Mouse (Mus musculus) hindbrain, postnatal 0 days (tissue): Measurements from ENCODE around the gene Slc7a14. TPM values are rescaled to one million over a fixed set of nuclear protein-coding genes. Genes with fewer than 3 reads are reported as not detected.
A peak's percentile ranks its signal among the peaks of the same experiment; 100 is the strongest.

Experiments used
- ATAC-seq: fragments of 200-750 bp; cut with Nextera tagmentation; 2 replicates; pipeline ENCODE4 v1.8.0; 2017; ENCODE audit warnings: mild to moderate bottlenecking, moderate TSS enrichment, moderate library complexity
- DNase-seq: peaks from one replicate; pipeline ENCODE4 v3.0.0-alpha.2; 2015; ENCODE audit warnings: low spot score
- H3K27ac ChIP-seq: fragments of 300-500 bp; sonication (generic); 2 replicates; pipeline ENCODE4 v1.5.1; 2014; ENCODE audit warnings: mild to moderate bottlenecking
- H3K27me3 ChIP-seq: fragments of 300-500 bp; sonication (generic); 2 replicates; pipeline ENCODE4 v1.6.1; 2014; ENCODE audit warnings: low read length, mixed read lengths; ENCODE audit not compliant: insufficient read depth
- H3K36me3 ChIP-seq: fragments of 300-500 bp; sonication (generic); 2 replicates; pipeline ENCODE4 v1.6.1; 2014; ENCODE audit warnings: low read length, mixed read lengths; ENCODE audit not compliant: insufficient read depth
- H3K4me1 ChIP-seq: fragments of 300-500 bp; sonication (generic); 2 replicates; pipeline ENCODE4 v1.6.1; 2014; ENCODE audit warnings: antibody characterized with exemption, low read length, mixed read lengths; ENCODE audit not compliant: insufficient read depth
- H3K4me2 ChIP-seq: fragments of 300-500 bp; sonication (generic); 2 replicates; pipeline ENCODE4 v1.6.1; 2014; ENCODE audit warnings: low read depth, mild to moderate bottlenecking, low read length, moderate library complexity, mixed read lengths
- H3K4me3 ChIP-seq: fragments of 300-500 bp; sonication (generic); 2 replicates; pipeline ENCODE4 v1.5.1; 2014; ENCODE audit warnings: low read length
- H3K9ac ChIP-seq: fragments of 300-500 bp; sonication (generic); replicated peaks from 2 replicates; pipeline ENCODE4 v1.6.1; 2014; ENCODE audit warnings: mild to moderate bottlenecking, low read length, moderate library complexity, mixed read lengths
- H3K9me3 ChIP-seq: fragments of 300-500 bp; sonication (generic); 2 replicates; pipeline ENCODE4 v1.6.1; 2016; ENCODE audit warnings: low read length, mixed read lengths
- CTCF ChIP-seq: IDR thresholded peaks from 2 replicates; pipeline ENCODE4 v1.5.1; 2016; ENCODE audit warnings: antibody characterized with exemption, control low read depth, low read depth
- WGBS: fragments of 180-500 bp; shearing (Covaris S2); extraction: QIAGEN DNeasy Blood & Tissue Kit; methylation state at CpG from one replicate; pipeline ENCODE4 v1.1.7; 2014; 5-methylcytosine and 5-hydroxymethylcytosine counted together
- polyA plus RNA-seq: library from polyadenylated mRNA; unstranded; fragments of >200 nt; fragmentation: Nextera tagmentation; extraction: Ambion mirVana; gene quantifications from 2 replicates; pipeline ENCODE4 v1.2.1, GENCODE M21; 2015
- total RNA-seq: library from RNA; depleted of rRNA; stranded (reverse); fragments of >200 nt; gene quantifications from 2 replicates; pipeline ENCODE4 v1.2.3, GENCODE M21; 2014

The Slc7a14 gene
- total and polyA plus RNA-seq, 2 experiments from 2014 or later, result 9.2 to 23.6 TPM

GRCm38 (mm10) chr3:31253862-31254261 is 56.3 kb downstream of the Slc7a14 start:
- ATAC-seq, result no peak
- DNase-seq, result no peak
- TF ChIP-seq CTCF, result no peak
- H3K27ac ChIP-seq, result no peak overlapping the region
- H3K27me3 ChIP-seq, result no peaks in the 10 kb centered on the region
- no peak overlapping the region for H3K4me3 ChIP-seq
- no peaks in the 10 kb centered on the region for H3K36me3 ChIP-seq
- H3K4me1 ChIP-seq, result no peaks in the 10 kb centered on the region
- H3K9me3 ChIP-seq, result no peaks in the 10 kb centered on the region
- WGBS, result 92% methylated on average over 9 of the region's 9 CpGs
- no peak overlapping the region for H3K4me2 ChIP-seq
- no peak overlapping the region for H3K9ac ChIP-seq

GRCm38 (mm10) chr3:31252566-31252965 is 57.6 kb downstream of the Slc7a14 start:
- Histone ChIP-seq H3K4me1 (no peaks in the 10 kb centered on the region), H3K4me3 (no peak overlapping the region), H3K9ac (no peak overlapping the region), H3K9me3 (no peaks in the 10 kb centered on the region), H3K4me2 (no peak overlapping the region), H3K36me3 (no peaks in the 10 kb centered on the region), H3K27me3 (no peaks in the 10 kb centered on the region), H3K27ac (no peak overlapping the region)
- TF ChIP-seq CTCF, result no peak
- DNase-seq (no peak), ATAC-seq (no peak)
- 73% methylated on average over 3 of the region's 3 CpGs for whole genome bisulfite sequencing

DNA sequence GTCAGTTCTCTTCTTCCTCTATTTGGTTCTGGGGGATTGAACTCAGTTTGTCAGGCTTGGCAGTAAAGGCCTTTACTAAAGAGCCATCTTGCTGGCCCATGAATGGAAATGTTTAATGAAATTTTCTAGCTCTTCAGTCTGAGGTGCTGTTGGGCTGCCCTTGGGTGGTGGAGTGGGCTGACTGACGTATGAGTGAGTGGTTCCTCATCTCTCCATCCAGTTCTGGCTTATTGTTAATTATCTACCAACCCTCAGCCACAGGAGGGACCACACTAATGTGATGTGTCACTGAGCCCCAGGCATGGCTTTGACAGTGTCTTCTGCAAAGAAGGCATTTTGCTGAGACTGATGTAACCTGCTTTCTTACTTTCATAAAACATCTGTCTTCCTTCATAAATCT is 66.7 kb downstream of the Slc7a14 start:
- no peaks in the 10 kb centered on the region for H3K9me3 ChIP-seq
- no peak for TF ChIP-seq CTCF
- no peak overlapping the region for H3K27ac ChIP-seq
- H3K36me3 ChIP-seq, result no peaks in the 10 kb centered on the region
- H3K9ac ChIP-seq, result no peak overlapping the region
- ATAC-seq, result peak; percentile 46
- 39% methylated on average over 1 of the region's 1 CpGs for WGBS
- H3K4me2 ChIP-seq, result no peak overlapping the region
- DNase-seq, result no peak
- H3K4me3 ChIP-seq, result no peak overlapping the region
- H3K4me1 ChIP-seq, result no peaks in the 10 kb centered on the region
- H3K27me3 ChIP-seq, result no peaks in the 10 kb centered on the region

DNA sequence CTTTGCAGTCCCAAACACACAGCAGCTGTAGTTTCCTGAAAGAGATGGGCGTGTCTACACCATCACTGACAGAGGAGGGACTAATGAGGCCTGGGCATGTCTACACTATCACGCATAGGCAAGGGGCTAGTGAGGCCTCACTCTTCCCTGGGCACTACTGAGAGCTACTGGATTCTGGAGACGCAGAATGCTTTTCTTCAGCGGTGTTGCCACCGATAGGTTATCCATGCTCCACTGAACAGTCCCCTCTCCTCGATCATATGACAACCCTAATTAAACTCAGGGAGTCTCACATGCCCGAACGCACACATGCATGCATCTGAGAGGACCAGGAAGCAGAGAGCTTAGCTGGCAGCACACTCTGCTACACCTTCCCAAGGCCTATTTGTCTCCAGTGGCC is 69.3 kb downstream of the Slc7a14 start:
- 76% methylated on average over 8 of the region's 8 CpGs for WGBS

GRCm38 (mm10) chr3:31239645-31240044 is 70.5 kb downstream of the Slc7a14 start:
- Histone ChIP-seq H3K36me3 (no peaks in the 10 kb centered on the region; the same call in 1 of the 2 replicates), H3K4me1 (no peaks in the 10 kb centered on the region), H3K9me3 (no peaks in the 10 kb centered on the region), H3K4me3 (no peak overlapping the region), H3K4me2 (no peak overlapping the region), H3K27ac (no peak overlapping the region), H3K27me3 (no peaks in the 10 kb centered on the region), H3K9ac (no peak overlapping the region)
- TF ChIP-seq CTCF, result no peak
- WGBS, result 93% methylated on average over 3 of the region's 3 CpGs
- no peak for DNase-seq
- no peak for ATAC-seq

More for the DNA sequence above, 69.3 kb downstream of the Slc7a14 start:
- Histone ChIP-seq H3K27ac (no peak overlapping the region), H3K4me2 (no peak overlapping the region), H3K36me3 (no peaks in the 10 kb centered on the region; the same call in 1 of the 2 replicates), H3K9ac (no peak overlapping the region), H3K4me1 (no peaks in the 10 kb centered on the region), H3K27me3 (no peaks in the 10 kb centered on the region), H3K4me3 (no peak overlapping the region), H3K9me3 (no peaks in the 10 kb centered on the region)
- TF ChIP-seq CTCF, result no peak
- DNase-seq, result no peak
- peak; percentile 36 for ATAC-seq

DNA sequence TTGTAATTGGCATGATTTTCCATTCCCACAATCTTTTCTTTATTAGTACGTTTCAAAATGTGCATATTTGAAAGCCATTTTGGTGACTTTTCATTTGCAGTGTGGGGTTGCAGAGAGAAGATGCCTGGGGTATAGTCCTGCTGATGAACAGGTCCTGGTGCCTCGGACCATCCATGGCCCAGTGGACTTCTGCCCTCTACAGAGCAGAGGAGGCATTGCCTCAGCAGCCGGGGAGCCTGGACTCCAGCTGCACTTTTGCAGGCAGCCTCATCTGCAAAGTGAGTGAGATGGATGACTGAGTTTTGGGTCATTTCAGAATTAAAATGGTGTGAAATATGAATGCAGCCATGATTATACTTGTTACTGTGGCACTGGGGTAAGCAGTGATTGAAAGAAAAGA is 72.2 kb downstream of the Slc7a14 start:
- 29% methylated on average over 3 of the region's 3 CpGs for WGBS
- H3K4me3 ChIP-seq, result no peak overlapping the region
- H3K36me3 ChIP-seq, result no peaks in the 10 kb centered on the region; the same call in 1 of the 2 replicates
- DNase-seq (peak; percentile 24), ATAC-seq (0 out of 2 replicates have a peak, but pooled peaks have one; percentile 44)
- H3K27me3 ChIP-seq, result no peaks in the 10 kb centered on the region
- H3K4me1 ChIP-seq, result no peaks in the 10 kb centered on the region
- no peak overlapping the region for H3K4me2 ChIP-seq
- H3K27ac ChIP-seq, result no peak overlapping the region
- TF ChIP-seq CTCF, result peak; percentile 55
- H3K9ac ChIP-seq, result no peak overlapping the region
- no peaks in the 10 kb centered on the region for H3K9me3 ChIP-seq

DNA sequence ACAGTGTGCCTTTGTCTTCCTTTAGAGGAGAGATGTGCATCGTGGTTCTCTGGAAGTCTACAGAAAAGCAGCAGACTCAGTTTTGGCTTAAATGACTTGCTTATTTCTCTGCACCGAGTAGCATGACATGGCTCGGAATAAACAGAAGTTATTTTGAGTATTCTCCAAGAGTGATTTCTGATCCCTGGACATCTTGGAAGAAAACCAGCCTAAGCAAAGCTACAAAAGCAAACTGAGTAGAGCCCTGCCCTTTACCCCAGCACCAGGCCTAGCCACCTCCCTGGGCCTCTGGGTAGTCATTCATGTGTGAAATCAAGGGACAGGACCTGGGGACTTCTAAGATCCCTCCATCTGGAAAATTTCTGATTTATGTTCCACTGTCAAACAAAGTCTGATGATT is 74.0 kb downstream of the Slc7a14 start:
- no peak for DNase-seq
- no peak for TF ChIP-seq CTCF
- no peak for ATAC-seq
- H3K4me3 ChIP-seq, result no peak overlapping the region
- H3K9me3 ChIP-seq, result no peaks in the 10 kb centered on the region
- no peaks in the 10 kb centered on the region; the same call in 1 of the 2 replicates for H3K36me3 ChIP-seq
- H3K4me2 ChIP-seq, result no peak overlapping the region
- no peak overlapping the region for H3K27ac ChIP-seq
- H3K9ac ChIP-seq, result no peak overlapping the region
- H3K4me1 ChIP-seq, result no peaks in the 10 kb centered on the region
- WGBS, result 73% methylated on average over 3 of the region's 3 CpGs
- no peaks in the 10 kb centered on the region for H3K27me3 ChIP-seq
